Mouse (Mus musculus): Measurements from ENCODE around the gene Ablim2.

DNA sequence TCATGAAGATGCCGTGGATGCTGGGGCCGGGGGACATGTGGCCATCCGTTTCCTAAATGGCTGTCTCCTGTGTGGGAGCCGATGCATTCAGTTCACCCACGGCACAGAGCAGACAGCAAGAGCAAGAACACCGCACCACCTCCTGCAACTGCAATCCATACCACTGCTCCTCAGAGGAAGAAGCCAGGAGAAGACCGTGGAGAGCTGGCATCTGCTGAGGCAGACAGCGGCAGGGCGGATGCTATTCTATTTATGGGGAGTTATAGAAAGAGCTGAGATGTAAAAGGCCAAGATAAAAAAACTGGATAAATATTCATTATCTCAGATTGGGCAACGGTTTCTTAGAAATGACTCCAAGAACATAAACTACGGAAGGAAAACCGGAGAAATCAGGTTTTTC, 30.2 kb downstream of the Ablim2 start:
- TF ChIP-seq POLR2A (IDR thresholded peaks at IDR 0.05; ENCODE audit: borderline replicate concordance, low read depth, low read length) (no peak), CTCF (IDR thresholded peaks at IDR 0.05; ENCODE audit: low read depth, low read length) (no peak)
